Mouse (Mus musculus) 416B (cell line): ENCODE measurements at regions not wholly inside any gene's neighbourhood (a gene's known extent, or its start where the extent isn't known, plus 50 kb on each side); places are given as distances from the start of the nearest gene placed in this dataset.
A peak's percentile ranks its signal among the peaks of the same experiment; 100 is the strongest.
"Not testable (repeated sequence)": the region's sequence is repeated elsewhere in the genome, so short reads cannot be mapped to it uniquely, and the experiment has no call there.

ENCODE experiments used
- DNase-seq: peaks from one replicate; pipeline ENCODE4 v3.0.0; 2011; ENCODE audit warnings: low read depth

DNA sequence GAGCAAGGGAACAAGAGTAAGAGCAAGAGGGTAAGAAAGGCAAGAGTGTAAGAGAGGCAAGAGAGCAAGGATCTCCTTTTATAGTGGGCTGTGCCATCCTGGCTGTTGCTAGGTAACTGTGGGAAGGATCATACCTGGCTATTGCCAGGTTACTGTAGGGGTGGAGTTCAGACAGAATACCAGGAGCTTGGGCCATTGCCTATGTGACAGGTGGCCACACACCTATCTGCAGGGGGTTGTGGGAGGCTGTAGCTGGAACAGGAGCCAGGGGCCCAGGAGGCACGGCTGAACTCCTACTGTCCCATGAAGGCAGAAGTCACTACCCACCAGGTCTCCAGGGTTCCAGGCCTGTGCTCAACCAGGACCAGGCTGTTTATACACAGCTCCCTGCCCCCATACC, 1149.0 kb downstream of the 9330182O14Rik start:
- no peak for DNase-seq

GRCm38 (mm10) chr15:41286809-41287413, 1152.7 kb downstream of the 9330182O14Rik start:
- no peak for DNase-seq

- DNase-seq, result no peak
Observed at GRCm38 (mm10) chr15:41297419-41297818, 1163.3 kb downstream of the 9330182O14Rik start.

GRCm38 (mm10) chr15:41306638-41307037, 1172.5 kb downstream of the 9330182O14Rik start:
- no peak for DNase-seq

DNA sequence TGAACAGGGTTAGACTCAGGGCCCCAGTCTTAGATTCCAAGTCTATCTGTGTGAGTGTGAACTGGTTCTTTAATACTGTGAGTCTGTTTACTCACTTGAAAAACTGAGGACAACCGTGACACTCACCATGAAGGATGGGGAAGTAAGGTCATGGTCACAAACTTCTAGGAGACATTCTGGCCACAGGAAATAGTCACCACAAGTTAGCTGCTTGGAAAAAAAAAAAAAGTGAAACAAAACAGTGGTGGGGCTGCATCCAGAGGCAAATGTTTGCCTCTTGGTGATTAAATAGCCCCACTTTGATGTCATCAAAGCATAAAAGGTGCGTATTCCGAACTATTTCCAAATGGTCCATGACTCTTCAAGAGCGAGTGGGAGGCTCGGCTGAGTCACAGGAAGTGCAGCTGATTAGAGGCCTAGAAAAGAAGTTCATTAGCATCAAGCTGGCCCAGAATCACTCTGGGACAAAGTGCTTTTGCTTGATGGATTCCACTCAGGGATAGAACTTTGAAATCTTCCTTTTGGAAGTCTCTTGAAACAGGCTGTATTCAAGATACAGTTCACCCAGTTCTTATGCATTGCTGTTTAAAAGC, 1177.7 kb downstream of the 9330182O14Rik start:
- DNase-seq, result peak; percentile 76

- DNase-seq, result no peak
Observed at GRCm38 (mm10) chr15:41314916-41315315, 1180.8 kb downstream of the 9330182O14Rik start.

- DNase-seq, result peak; percentile 86
Observed at GRCm38 (mm10) chr15:41325633-41326252, 1191.6 kb downstream of the 9330182O14Rik start.

GRCm38 (mm10) chr15:41329286-41329685, 1195.1 kb downstream of the 9330182O14Rik start:
- DNase-seq, result peak; percentile 18

- DNase-seq, result no peak
Observed at GRCm38 (mm10) chr15:41330085-41330484, 1195.9 kb downstream of the 9330182O14Rik start.

DNA sequence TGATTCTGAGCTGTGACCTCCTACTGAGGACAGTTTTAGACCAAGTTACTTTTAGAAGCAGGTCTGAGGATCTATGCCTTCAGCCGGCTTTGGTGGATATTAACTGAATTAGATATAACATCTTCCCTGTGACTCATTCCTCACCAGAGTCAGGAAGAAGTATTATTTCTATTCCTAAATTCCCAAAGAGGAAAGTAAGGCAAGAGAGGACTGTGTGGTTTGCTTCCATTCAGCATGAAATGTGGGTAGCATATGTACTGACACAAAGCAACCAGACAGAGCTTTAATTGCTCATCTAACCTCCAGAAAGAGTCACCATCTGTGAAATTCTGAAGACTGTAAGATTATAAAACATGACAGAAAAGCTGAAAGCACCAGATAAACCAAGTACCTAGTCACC, 1198.3 kb downstream of the 9330182O14Rik start:
- no peak for DNase-seq

- DNase-seq, result no peak
Observed at GRCm38 (mm10) chr15:41333165-41333564, 1199.0 kb downstream of the 9330182O14Rik start.

DNA sequence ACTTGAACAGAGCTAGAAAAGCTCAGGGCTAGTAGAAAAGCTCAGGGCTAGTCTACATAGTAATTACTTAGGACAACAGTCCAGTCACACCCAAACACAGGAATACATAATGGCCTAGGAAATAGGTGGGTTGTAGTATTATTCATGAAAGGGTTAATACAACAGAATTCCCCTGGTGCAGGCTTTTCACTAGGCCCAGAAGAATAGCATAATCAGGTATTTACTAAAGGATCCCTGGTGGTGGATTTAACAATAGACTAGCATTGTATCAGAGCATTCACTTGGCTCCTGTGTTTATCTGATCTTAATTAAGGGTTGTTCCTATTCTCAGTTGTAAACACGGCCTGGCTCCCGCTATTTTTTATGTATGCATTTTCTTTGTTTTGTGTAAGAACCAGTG, 1206.5 kb downstream of the 9330182O14Rik start:
- DNase-seq, result not testable (repeated sequence)

DNA sequence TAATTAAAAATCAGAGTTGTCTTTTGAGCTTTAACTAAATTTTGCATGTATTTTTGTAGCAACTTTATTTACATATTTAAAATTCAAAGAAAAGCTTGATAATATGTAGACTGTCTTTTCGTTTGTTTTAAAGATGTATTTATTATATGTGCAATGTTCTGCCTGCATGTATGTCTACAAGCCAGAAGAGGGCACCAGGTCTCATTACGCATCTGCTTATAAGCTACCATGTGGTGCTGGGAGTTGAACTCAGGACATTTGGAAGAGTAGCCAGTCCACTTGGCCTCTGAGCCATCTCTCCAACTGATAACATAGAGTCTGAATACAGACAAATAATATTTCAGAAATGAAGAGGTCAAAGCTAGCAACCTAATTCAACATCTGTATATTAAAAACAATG, 1211.4 kb downstream of the 9330182O14Rik start:
- peak; percentile 32 for DNase-seq

DNA sequence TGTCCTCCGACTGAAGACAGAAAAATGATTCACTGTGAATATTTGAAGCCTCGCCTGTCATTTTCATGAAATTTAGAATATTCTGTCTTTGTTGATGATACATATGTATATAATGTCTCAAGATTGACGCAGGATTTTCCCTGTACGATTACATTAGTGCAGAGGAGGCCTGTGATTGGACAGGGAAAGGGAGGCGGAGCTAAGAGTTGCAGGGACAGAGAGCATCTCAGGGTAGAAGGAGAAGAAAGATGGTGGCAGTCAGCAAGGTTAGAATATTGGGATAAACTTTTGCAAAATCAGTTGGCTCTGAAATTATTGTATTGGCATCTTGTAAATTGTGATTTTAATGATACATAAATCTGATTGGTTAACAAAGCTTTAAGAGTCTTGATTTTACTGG, 1213.1 kb downstream of the 9330182O14Rik start:
- no peak for DNase-seq

DNA sequence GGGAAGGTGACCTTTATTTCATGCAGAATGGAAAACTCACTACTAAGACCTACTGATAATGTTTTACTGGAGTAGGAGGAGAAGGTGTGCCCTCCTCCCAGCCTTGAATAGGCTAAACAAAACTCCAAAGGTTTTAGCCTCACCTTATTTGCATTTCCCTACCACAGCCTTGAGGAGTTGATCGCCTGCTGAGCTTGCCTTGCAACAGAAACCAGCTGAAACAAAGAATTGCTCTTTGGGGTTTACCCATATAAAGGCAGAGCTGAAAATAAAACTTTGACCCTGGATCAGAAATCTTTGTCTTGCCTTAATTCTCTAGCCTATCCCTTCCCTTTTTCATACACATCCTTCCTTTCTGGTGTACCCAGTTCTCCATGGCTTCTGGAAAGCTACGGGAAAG, 1218.0 kb downstream of the 9330182O14Rik start:
- no peak for DNase-seq

DNA sequence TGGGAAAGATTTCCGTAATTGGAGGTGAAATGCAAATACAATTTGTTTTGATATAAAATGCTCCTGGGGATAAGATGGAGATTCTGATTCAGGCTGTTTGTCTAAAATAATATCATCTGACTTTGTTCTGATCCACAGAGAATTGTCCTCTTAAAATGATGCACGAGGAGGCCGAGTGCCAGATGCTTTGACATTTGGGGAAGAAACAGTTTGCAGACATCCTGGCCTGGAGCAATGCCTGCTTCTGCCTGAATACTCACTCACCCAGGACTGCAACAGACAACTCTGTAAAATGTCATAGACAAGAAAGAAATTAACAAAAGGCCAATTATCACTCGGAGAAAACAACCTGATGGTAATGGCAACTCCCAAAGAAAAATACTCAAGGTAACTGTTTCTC, 1225.1 kb downstream of the 9330182O14Rik start:
- no peak for DNase-seq

DNA sequence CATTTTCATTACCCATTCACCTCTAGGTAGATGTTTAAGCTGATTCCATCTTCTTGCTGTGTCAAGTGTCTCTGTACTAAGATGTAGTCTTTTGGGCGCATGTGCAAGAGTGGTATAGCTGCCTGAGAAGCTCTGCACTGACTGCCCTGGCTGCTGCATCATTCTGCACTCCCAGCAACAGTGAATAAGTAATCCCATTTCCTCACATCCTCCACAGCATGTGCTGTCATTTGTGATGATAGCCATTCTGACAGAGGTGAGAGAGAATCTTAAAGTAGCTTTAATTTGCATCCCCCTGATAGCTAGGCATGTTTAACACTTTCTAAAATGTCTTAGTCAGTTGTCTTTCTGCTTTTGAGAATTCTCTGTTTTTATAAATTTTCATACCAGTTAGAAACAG, 1240.5 kb downstream of the 9330182O14Rik start:
- no peak for DNase-seq

GRCm38 (mm10) chr15:41375906-41376305, 1241.7 kb downstream of the 9330182O14Rik start:
- peak; percentile 57 for DNase-seq

GRCm38 (mm10) chr15:41379637-41380036, 1245.5 kb downstream of the 9330182O14Rik start:
- DNase-seq, result no peak

DNA sequence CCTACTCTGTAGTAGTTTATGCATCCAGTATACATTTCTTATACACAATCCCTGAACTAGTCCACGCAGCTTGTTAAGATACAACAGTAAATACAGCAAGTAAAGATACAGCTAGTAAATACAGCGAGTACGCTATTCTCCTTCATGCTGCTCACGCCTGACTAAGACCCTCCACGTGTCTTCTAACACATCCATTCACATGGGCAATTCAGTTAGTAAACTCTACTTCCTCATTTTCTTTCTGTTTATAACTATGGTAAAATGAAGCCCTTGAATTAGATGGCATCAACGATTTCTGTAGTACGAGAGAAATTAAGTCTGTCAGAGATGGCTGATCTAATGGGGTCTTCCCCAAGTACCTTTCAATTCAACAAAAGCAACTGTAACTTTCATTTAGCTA, 1246.3 kb downstream of the 9330182O14Rik start:
- DNase-seq, result no peak

- no peak for DNase-seq
Observed at GRCm38 (mm10) chr15:41390699-41391098, 1256.5 kb downstream of the 9330182O14Rik start.
